Mouse (Mus musculus): ENCODE measurements around the gene Syk. TPM values are rescaled to one million over a fixed set of nuclear protein-coding genes. Genes with fewer than 3 reads are reported as not detected.

Gene Syk
- polyA plus RNA-seq, 1 experiment, result 22.4 TPM

DNA sequence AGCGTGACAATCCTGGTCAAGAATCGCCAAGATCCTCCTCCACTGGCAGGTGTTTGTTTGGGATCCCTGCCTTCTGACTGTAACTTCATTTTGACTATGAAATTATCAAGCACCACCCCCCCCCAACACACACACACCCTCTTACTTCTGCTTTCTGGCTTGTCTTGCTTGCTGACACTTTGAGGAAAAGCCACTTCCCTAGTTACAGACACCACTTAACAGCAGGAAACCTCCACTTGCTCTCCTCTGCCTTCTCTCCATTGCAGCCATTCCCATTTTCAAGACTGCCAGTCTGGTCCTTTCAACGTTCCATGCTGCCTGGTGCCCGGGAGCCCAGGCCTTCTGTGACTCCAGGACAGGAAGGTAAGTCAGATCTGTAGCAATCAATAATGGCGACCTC is 13.7 kb downstream of the Syk start:
- Histone ChIP-seq H3K27me3 (ENCODE audit: control insufficient read depth, insufficient read depth, low read length) (no peaks in the 10 kb centered on the region), H3K4me3 (ENCODE audit: control insufficient read depth, insufficient read depth, low read length) (no peak overlapping the region), H3K4me1 (replicated peaks; ENCODE audit: control insufficient read depth, insufficient read depth, low read length) (peaks cover 13% of the 10 kb centered on the region), H3K36me3 (ENCODE audit: control insufficient read depth, insufficient read depth, low read length) (no peaks in the 10 kb centered on the region), H3K27ac (ENCODE audit: control insufficient read depth, insufficient read depth, low read length) (peak overlapping the region; percentile 25; the same call in 1 of the 2 replicates)
- TF ChIP-seq POLR2A (IDR thresholded peaks at IDR 0.05; ENCODE audit: control insufficient read depth, extremely low read depth, insufficient read depth, low read length, poor library complexity), result no peak
- no peak for TF ChIP-seq CTCF (IDR thresholded peaks at IDR 0.05; ENCODE audit: borderline replicate concordance, control insufficient read depth, extremely low read depth, insufficient read depth, low read length, poor library complexity)
- WGBS, result 7% methylated on average over 5 of the region's 5 CpGs
- no peak for DNase-seq

DNA sequence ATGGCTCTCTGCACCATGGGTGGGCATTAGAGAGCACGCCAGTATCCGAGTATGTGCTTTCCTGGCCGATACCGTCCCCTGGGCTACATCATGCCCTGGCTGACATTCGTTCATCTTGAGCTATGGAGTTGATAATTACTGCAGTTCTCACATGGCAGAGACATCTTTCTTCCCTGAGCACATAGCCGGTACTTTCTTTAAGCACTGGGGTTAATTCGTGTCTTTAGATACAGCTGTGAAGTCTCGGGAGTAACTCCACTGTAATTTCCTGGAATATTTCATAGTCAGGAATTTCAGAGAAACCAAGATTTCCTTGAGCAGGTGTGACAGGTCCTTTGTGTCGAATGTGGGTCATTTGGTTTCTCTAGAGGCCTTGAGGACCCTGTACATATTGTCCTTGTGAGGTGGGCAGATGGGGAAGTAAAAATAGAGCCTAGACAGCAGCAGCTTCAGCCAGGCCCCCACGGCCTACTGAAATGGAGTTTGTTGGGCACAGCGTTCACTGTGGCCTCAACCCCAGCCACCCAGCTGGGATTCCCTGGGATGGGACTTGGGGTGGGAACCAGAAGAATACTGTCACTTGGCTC is 14.2 kb downstream of the Syk start:
- 15% methylated on average over 11 of the region's 11 CpGs for WGBS
- no peak overlapping the region for H3K4me3 ChIP-seq (ENCODE audit: control insufficient read depth, insufficient read depth, low read length)
- H3K27ac ChIP-seq (ENCODE audit: control insufficient read depth, insufficient read depth, low read length), result peak overlapping the region; percentile 25; the same call in 1 of the 2 replicates

DNA sequence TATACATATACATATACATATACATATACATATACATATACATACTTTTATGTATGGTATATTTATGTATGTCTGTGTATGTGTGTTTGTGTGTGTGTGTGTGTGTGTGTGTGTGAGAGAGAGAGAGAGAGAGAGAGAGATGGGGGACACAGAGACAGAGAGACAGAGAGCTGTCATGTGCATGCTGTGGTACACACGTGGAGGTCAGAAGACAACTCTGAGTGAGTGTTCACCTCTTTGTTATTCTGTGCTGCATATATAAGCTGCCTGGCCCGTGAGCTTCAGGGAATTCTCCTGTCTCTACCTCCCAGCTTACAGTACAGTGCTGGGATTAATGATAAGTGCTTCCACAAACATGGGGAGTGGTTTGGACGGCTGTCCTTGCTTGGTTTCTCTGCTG is 15.3 kb downstream of the Syk start:
- WGBS, result 76% methylated on average over 3 of the region's 3 CpGs

More for the DNA sequence above, 14.2 kb downstream of the Syk start:
- peaks cover 13% of the 10 kb centered on the region for H3K4me1 ChIP-seq (replicated peaks; ENCODE audit: control insufficient read depth, insufficient read depth, low read length)
- no peaks in the 10 kb centered on the region for H3K27me3 ChIP-seq (ENCODE audit: control insufficient read depth, insufficient read depth, low read length)
- no peaks in the 10 kb centered on the region for H3K36me3 ChIP-seq (ENCODE audit: control insufficient read depth, insufficient read depth, low read length)
- DNase-seq, result no peak
- TF ChIP-seq CTCF (IDR thresholded peaks at IDR 0.05; ENCODE audit: borderline replicate concordance, control insufficient read depth, extremely low read depth, insufficient read depth, low read length, poor library complexity), result no peak
- no peak for TF ChIP-seq POLR2A (IDR thresholded peaks at IDR 0.05; ENCODE audit: control insufficient read depth, extremely low read depth, insufficient read depth, low read length, poor library complexity)

DNA sequence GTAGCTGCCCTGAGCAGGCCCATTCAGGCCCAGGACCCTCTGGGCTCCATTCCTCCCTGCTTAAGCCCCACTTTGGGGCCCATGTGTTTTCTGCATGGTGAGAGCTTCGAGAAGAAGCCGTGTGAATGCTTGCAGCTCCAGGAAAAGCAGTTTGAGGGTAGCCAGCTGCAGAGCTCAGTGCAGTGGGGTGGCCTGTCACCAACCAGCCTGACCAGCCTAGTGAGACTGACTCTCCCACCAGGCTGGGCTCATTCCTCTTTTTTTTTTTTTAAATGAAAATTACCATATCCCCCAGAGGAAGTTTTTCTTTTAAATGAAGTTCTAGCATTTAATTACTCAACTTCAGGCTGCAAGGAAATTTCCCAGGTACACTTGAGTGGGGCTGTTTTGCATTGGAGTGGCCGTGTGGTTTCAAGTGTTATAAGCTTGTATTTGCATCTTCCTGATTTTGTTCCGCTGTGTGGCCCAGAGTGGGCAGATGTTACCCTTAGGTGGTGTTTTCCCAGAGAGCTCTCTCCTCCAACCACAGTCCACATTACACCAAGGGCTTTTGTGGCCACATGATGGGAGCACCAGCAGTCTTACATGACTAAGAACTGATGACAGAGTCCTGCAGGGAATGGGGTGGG is 17.2 kb downstream of the Syk start:
- Histone ChIP-seq H3K27ac (ENCODE audit: control insufficient read depth, insufficient read depth, low read length) (no peak overlapping the region), H3K27me3 (ENCODE audit: control insufficient read depth, insufficient read depth, low read length) (no peaks in the 10 kb centered on the region), H3K36me3 (ENCODE audit: control insufficient read depth, insufficient read depth, low read length) (no peaks in the 10 kb centered on the region), H3K4me1 (replicated peaks; ENCODE audit: control insufficient read depth, insufficient read depth, low read length) (peaks cover 24% of the 10 kb centered on the region), H3K4me3 (ENCODE audit: control insufficient read depth, insufficient read depth, low read length) (no peak overlapping the region)
- 40% methylated on average over 4 of the region's 4 CpGs for WGBS
- DNase-seq, result no peak
- TF ChIP-seq POLR2A (IDR thresholded peaks at IDR 0.05; ENCODE audit: control insufficient read depth, extremely low read depth, insufficient read depth, low read length, poor library complexity), result no peak
- TF ChIP-seq CTCF (IDR thresholded peaks at IDR 0.05; ENCODE audit: borderline replicate concordance, control insufficient read depth, extremely low read depth, insufficient read depth, low read length, poor library complexity), result no peak

More for the DNA sequence above, 15.3 kb downstream of the Syk start:
- Histone ChIP-seq H3K4me3 (ENCODE audit: control insufficient read depth, insufficient read depth, low read length) (no peak overlapping the region), H3K27ac (ENCODE audit: control insufficient read depth, insufficient read depth, low read length) (no peak overlapping the region), H3K4me1 (replicated peaks; ENCODE audit: control insufficient read depth, insufficient read depth, low read length) (peaks cover 15% of the 10 kb centered on the region), H3K36me3 (ENCODE audit: control insufficient read depth, insufficient read depth, low read length) (no peaks in the 10 kb centered on the region), H3K27me3 (ENCODE audit: control insufficient read depth, insufficient read depth, low read length) (no peaks in the 10 kb centered on the region)
- no peak for DNase-seq
- TF ChIP-seq POLR2A (IDR thresholded peaks at IDR 0.05; ENCODE audit: control insufficient read depth, extremely low read depth, insufficient read depth, low read length, poor library complexity) (no peak), CTCF (IDR thresholded peaks at IDR 0.05; ENCODE audit: borderline replicate concordance, control insufficient read depth, extremely low read depth, insufficient read depth, low read length, poor library complexity) (no peak)

DNA sequence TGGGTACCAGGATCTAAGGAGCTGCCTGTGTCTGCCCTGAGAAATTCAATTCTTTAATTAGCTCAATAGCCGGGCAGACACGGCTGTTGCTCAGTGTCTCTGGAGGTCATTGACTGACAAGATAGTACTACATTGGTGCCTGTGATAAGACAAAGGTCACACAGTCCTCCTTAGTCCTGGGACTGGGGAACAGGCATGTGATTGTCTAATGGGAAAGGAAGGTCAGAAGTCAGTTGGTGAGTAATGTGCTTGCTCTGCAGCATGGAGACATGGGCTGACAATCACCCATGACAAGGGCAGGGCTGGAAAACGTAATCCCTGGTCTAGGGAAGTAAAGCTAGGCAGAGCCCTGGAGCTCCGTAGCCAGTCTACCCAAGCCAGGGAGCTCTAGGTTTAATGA is 19.8 kb downstream of the Syk start:
- no peak for DNase-seq
- Histone ChIP-seq H3K4me3 (ENCODE audit: control insufficient read depth, insufficient read depth, low read length) (no peak overlapping the region), H3K4me1 (replicated peaks; ENCODE audit: control insufficient read depth, insufficient read depth, low read length) (peaks cover 15% of the 10 kb centered on the region), H3K27ac (ENCODE audit: control insufficient read depth, insufficient read depth, low read length) (no peak overlapping the region), H3K36me3 (ENCODE audit: control insufficient read depth, insufficient read depth, low read length) (no peaks in the 10 kb centered on the region), H3K27me3 (ENCODE audit: control insufficient read depth, insufficient read depth, low read length) (no peaks in the 10 kb centered on the region)
- WGBS, result 92% methylated on average over 4 of the region's 4 CpGs
- TF ChIP-seq CTCF (IDR thresholded peaks at IDR 0.05; ENCODE audit: borderline replicate concordance, control insufficient read depth, extremely low read depth, insufficient read depth, low read length, poor library complexity) (no peak), POLR2A (IDR thresholded peaks at IDR 0.05; ENCODE audit: control insufficient read depth, extremely low read depth, insufficient read depth, low read length, poor library complexity) (no peak)

DNA sequence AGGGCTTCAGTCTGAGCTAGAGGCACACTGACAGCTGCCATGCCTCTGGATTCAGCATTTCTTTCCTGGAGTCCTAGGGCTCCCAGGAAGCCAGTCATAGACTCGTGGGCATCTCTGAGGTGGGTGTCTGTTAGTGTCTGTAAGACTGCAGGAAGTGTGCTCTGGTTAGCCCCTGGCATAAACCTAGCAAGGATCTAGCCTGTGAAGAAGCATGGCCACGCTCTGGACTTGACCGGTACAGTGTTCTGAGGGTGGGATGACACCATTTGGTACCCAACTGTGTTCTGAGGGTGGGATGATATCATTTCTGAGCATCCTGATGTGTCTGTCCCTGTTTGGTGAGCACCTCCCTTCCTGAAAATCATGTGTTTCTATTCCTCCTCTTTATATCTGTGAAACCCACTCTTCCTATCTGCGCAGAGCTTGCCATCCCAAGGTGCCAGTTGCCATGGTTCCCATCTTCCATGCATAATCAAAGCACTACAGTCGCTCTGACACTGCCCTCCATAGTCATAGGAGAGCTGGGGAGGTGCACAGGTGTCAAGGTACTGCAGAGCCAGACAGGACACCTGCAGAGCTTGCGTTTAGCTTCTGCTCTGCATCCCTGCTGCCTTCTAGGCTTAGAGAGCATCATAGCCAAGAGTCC is 20.9 kb downstream of the Syk start:
- no peak for DNase-seq
- WGBS, result 79% methylated on average over 6 of the region's 6 CpGs
- no peak overlapping the region for H3K4me3 ChIP-seq (ENCODE audit: control insufficient read depth, insufficient read depth, low read length)
- no peak overlapping the region for H3K27ac ChIP-seq (ENCODE audit: control insufficient read depth, insufficient read depth, low read length)
- no peaks in the 10 kb centered on the region for H3K27me3 ChIP-seq (ENCODE audit: control insufficient read depth, insufficient read depth, low read length)
- H3K4me1 ChIP-seq (replicated peaks; ENCODE audit: control insufficient read depth, insufficient read depth, low read length), result peaks cover 15% of the 10 kb centered on the region
- H3K36me3 ChIP-seq (ENCODE audit: control insufficient read depth, insufficient read depth, low read length), result no peaks in the 10 kb centered on the region
- TF ChIP-seq CTCF (IDR thresholded peaks at IDR 0.05; ENCODE audit: borderline replicate concordance, control insufficient read depth, extremely low read depth, insufficient read depth, low read length, poor library complexity), result no peak
- TF ChIP-seq POLR2A (IDR thresholded peaks at IDR 0.05; ENCODE audit: control insufficient read depth, extremely low read depth, insufficient read depth, low read length, poor library complexity), result no peak
